Mouse (Mus musculus): ENCODE measurements at regions not wholly inside any gene's neighbourhood (a gene's known extent, or its start where the extent isn't known, plus 50 kb on each side); places are given as distances from the start of the nearest gene placed in this dataset.
"Not testable (repeated sequence)": the region's sequence is repeated elsewhere in the genome, so short reads cannot be mapped to it uniquely, and the experiment has no call there.

DNA sequence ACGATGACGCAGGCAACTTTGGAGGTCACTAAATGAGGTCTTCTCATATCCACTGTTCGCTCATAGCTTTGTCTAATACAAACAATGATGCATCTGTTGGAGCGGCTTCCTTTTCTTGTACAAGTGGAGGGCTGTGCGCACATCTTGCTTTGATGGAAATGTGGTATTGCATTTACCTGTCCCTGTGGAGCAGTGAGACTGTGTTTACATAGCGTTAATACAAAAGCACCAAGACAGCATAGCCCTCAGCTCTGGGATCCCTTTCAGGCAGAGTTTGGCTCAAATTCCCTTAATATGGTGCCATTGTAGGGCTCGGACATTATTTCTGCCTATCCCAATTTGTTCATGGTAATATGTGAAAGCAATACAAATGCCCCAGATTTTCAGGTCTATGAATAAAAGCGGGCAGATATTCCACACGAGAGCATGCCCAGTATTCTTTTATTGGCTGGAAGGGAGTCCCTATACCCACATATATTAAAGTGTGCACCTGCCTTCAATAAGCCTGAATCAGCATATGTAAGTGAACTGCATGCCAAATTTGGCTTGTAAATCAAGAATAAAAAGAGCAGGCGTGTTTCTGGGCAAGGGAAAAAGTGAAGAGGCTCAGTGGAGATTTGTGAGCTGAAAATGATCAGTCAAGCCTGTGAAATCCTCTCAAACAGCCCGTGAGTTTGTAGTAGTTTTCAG, 236.6 kb downstream of the Fgf9 start:
- H3K4me2 ChIP-seq (ENCODE audit: low read depth, low read length): no peak overlapping the region
- 81% methylated on average over 11 of the region's 11 CpGs for WGBS
- no peak overlapping the region for H3K4me3 ChIP-seq (ENCODE audit: low read length)
- H3K27ac ChIP-seq (ENCODE audit: low read length): no peak overlapping the region
- no peaks in the 10 kb centered on the region for H3K36me3 ChIP-seq (ENCODE audit: control insufficient read depth, insufficient read depth, low read length)
- H3K9me3 ChIP-seq (ENCODE audit: control insufficient read depth, low read length): no peaks in the 10 kb centered on the region
- no peak for ATAC-seq
- no peak overlapping the region for H3K9ac ChIP-seq (ENCODE audit: low read depth, low read length)
- no peaks in the 10 kb centered on the region for H3K4me1 ChIP-seq (ENCODE audit: control insufficient read depth, insufficient read depth, low read length)
- H3K27me3 ChIP-seq (replicated peaks; ENCODE audit: control insufficient read depth, insufficient read depth, low read length): no peaks in the 10 kb centered on the region

DNA sequence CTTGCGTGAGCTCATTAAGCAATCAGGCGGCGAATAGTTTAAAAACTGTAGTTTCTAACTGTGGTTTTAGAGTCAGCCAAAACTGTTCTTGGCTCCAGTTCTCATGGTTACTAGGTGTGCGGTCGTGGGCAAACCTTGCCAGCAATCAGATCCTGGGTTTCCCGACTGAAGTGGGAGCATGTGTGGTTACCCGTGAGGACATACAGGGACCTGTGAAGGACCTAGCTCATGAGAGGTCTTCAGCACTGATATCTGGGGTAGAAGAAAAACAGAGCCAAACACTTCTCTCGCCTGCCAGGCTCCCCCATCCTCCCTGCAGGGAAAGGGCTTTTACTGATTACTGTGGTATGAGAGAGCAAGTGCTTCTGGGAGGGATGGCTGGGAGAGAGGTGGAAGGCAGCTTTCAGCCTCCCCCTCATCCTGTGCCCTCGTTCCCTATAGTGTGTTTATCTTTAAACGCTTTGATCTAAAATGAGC, 230.1 kb downstream of the Fgf9 start:
- ATAC-seq: peak; percentile 48; the same call in 1 of the 2 replicates
- WGBS: 51% methylated on average over 10 of the region's 10 CpGs
- H3K27me3 ChIP-seq (replicated peaks; ENCODE audit: control insufficient read depth, insufficient read depth, low read length): no peaks in the 10 kb centered on the region
- H3K4me3 ChIP-seq (ENCODE audit: low read length): no peak overlapping the region
- H3K27ac ChIP-seq (ENCODE audit: low read length): no peak overlapping the region
- H3K36me3 ChIP-seq (ENCODE audit: control insufficient read depth, insufficient read depth, low read length): no peaks in the 10 kb centered on the region
- no peak overlapping the region for H3K9ac ChIP-seq (ENCODE audit: low read depth, low read length)
- H3K9me3 ChIP-seq (ENCODE audit: control insufficient read depth, low read length): no peaks in the 10 kb centered on the region
- H3K4me1 ChIP-seq (ENCODE audit: control insufficient read depth, insufficient read depth, low read length): no peaks in the 10 kb centered on the region
- no peak overlapping the region for H3K4me2 ChIP-seq (ENCODE audit: low read depth, low read length)

- ATAC-seq: peak; percentile 54
- H3K4me3 ChIP-seq (ENCODE audit: low read length): no peak overlapping the region
- H3K36me3 ChIP-seq (ENCODE audit: control insufficient read depth, insufficient read depth, low read length): no peaks in the 10 kb centered on the region
- H3K4me2 ChIP-seq (ENCODE audit: low read depth, low read length): no peak overlapping the region
- H3K9me3 ChIP-seq (ENCODE audit: control insufficient read depth, low read length): no peaks in the 10 kb centered on the region
- 50% methylated on average over 13 of the region's 13 CpGs for WGBS
- H3K9ac ChIP-seq (ENCODE audit: low read depth, low read length): no peak overlapping the region
- H3K4me1 ChIP-seq (ENCODE audit: control insufficient read depth, insufficient read depth, low read length): peaks cover 9% of the 10 kb centered on the region; the same call in 1 of the 2 replicates
- no peaks in the 10 kb centered on the region for H3K27me3 ChIP-seq (replicated peaks; ENCODE audit: control insufficient read depth, insufficient read depth, low read length)
- H3K27ac ChIP-seq (ENCODE audit: low read length): no peak overlapping the region
Observed at GRCm38 (mm10) chr14:58286007-58286525, 215.7 kb downstream of the Fgf9 start.

- ATAC-seq: peak; percentile 72
- Histone ChIP-seq H3K27me3 (replicated peaks; ENCODE audit: control insufficient read depth, insufficient read depth, low read length) (no peaks in the 10 kb centered on the region), H3K36me3 (ENCODE audit: control insufficient read depth, insufficient read depth, low read length) (no peaks in the 10 kb centered on the region), H3K4me2 (ENCODE audit: low read depth, low read length) (peak overlapping the region; percentile 33), H3K4me1 (ENCODE audit: control insufficient read depth, insufficient read depth, low read length) (peaks cover 9% of the 10 kb centered on the region; the same call in 1 of the 2 replicates), H3K9me3 (ENCODE audit: control insufficient read depth, low read length) (no peaks in the 10 kb centered on the region), H3K27ac (ENCODE audit: low read length) (peak overlapping the region; percentile 29; the same call in 1 of the 2 replicates), H3K4me3 (ENCODE audit: low read length) (0 out of 2 replicates have a peak overlapping the region, but pooled peaks have one; percentile 17), H3K9ac (ENCODE audit: low read depth, low read length) (peak overlapping the region; percentile 20; the same call in 1 of the 2 replicates)
- WGBS: 26% methylated on average over 15 of the region's 15 CpGs
Observed at GRCm38 (mm10) chr14:58282708-58283290, 212.5 kb downstream of the Fgf9 start.

DNA sequence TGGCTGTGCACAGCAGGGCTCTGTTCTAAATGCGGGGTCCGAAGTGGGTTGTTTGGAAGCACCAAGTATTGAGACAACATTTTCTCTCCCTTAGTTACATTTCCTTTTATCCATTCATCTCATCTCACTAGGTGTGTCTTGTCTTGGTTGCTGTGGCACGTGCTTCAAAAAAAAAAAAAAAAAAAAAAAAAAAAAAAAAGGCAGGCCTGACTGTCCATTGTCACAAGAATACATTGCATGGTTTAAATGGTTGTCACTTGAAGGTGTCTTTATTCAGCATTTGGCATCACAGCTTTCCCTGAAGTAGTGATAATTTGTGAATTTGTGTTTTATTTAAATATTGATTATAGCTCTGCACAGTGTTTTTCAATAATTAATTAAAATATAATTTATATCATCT, 211.9 kb downstream of the Fgf9 start:
- ATAC-seq: no peak
- WGBS: 74% methylated on average over 3 of the region's 3 CpGs
- no peaks in the 10 kb centered on the region for H3K9me3 ChIP-seq (ENCODE audit: control insufficient read depth, low read length)
- no peaks in the 10 kb centered on the region for H3K27me3 ChIP-seq (replicated peaks; ENCODE audit: control insufficient read depth, insufficient read depth, low read length)
- H3K9ac ChIP-seq (ENCODE audit: low read depth, low read length): no peak overlapping the region
- peaks cover 9% of the 10 kb centered on the region; the same call in 1 of the 2 replicates for H3K4me1 ChIP-seq (ENCODE audit: control insufficient read depth, insufficient read depth, low read length)
- H3K27ac ChIP-seq (ENCODE audit: low read length): no peak overlapping the region
- H3K4me3 ChIP-seq (ENCODE audit: low read length): no peak overlapping the region
- H3K36me3 ChIP-seq (ENCODE audit: control insufficient read depth, insufficient read depth, low read length): no peaks in the 10 kb centered on the region
- peak overlapping the region; percentile 33 for H3K4me2 ChIP-seq (ENCODE audit: low read depth, low read length)

DNA sequence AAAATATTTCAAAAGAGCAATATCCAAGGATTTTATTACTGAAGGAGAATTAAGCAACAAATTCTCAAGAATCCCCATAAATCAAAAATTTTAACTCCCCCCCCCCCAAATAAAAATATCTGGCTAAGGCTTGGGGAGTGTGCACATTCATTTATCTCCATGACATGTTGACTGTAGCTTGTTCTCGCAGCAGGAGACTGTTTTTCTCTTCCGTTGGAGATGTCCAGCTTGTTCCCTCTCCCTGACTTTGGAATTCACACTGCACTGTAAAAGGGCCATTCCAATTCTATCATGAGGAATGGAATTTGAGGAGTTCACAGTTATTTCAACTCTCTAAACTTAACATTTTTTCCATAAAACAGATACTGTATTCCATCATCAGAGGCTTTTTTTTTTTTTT, 204.1 kb downstream of the Fgf9 start:
- H3K4me3 ChIP-seq (ENCODE audit: low read length); H3K4me2 ChIP-seq (ENCODE audit: low read depth, low read length); H3K9ac ChIP-seq (ENCODE audit: low read depth, low read length); H3K36me3 ChIP-seq (ENCODE audit: control insufficient read depth, insufficient read depth, low read length); H3K9me3 ChIP-seq (ENCODE audit: control insufficient read depth, low read length); H3K27me3 ChIP-seq (replicated peaks; ENCODE audit: control insufficient read depth, insufficient read depth, low read length); ATAC-seq; H3K4me1 ChIP-seq (ENCODE audit: control insufficient read depth, insufficient read depth, low read length); H3K27ac ChIP-seq (ENCODE audit: low read length): not testable (repeated sequence)
- WGBS: 39% methylated on average over 2 of the region's 2 CpGs

DNA sequence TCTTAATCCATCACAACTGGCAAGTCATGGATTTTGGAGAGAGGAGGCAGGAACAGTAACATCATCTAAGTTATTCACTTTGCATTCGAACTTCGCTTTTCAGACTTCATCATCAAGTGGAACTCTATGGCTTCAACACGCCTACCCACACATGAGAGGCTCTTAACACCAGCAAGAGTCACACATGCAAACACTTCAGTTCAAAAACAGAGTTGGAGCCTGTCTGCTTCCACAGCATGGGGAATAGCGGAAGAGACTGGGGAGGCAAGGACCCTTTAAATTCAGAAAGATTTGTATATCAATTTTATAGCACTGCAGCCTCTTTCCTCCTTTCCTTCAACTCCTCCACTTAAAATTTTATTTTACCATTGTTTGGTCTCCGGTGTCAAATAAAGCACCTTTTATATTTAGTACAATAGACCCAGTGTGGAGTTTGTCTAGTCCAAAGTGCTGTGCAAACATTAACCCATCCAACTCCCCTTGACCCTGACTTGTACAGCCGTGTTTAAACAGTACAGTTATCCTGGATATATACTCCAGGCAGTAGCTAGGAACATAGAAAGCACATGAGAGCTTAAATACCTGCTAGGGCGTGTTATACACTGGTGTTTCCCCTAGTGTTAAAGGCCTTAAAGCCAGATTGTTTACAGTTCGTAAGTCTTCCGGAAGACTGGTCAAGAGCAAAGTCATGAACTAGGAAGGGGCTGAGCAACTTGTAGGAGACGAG, 203.5 kb downstream of the Fgf9 start:
- peak; percentile 71 for ATAC-seq
- Histone ChIP-seq H3K9ac (ENCODE audit: low read depth, low read length) (no peak overlapping the region), H3K4me3 (ENCODE audit: low read length) (no peak overlapping the region), H3K9me3 (ENCODE audit: control insufficient read depth, low read length) (no peaks in the 10 kb centered on the region), H3K36me3 (ENCODE audit: control insufficient read depth, insufficient read depth, low read length) (no peaks in the 10 kb centered on the region), H3K27ac (ENCODE audit: low read length) (no peak overlapping the region), H3K4me2 (ENCODE audit: low read depth, low read length) (no peak overlapping the region), H3K4me1 (ENCODE audit: control insufficient read depth, insufficient read depth, low read length) (peaks cover 4% of the 10 kb centered on the region), H3K27me3 (replicated peaks; ENCODE audit: control insufficient read depth, insufficient read depth, low read length) (no peaks in the 10 kb centered on the region)
- WGBS: 45% methylated on average over 10 of the region's 10 CpGs

- peak; percentile 91 for ATAC-seq
- H3K27me3 ChIP-seq (replicated peaks; ENCODE audit: control insufficient read depth, insufficient read depth, low read length): no peaks in the 10 kb centered on the region
Observed at GRCm38 (mm10) chr14:58265373-58265772, 195.0 kb downstream of the Fgf9 start.

GRCm38 (mm10) chr14:58264401-58264800, 194.1 kb downstream of the Fgf9 start:
- ATAC-seq: no peak
- 76% methylated on average over 7 of the region's 7 CpGs for WGBS
- Histone ChIP-seq H3K27me3 (replicated peaks; ENCODE audit: control insufficient read depth, insufficient read depth, low read length) (no peaks in the 10 kb centered on the region), H3K4me1 (ENCODE audit: control insufficient read depth, insufficient read depth, low read length) (peaks cover 6% of the 10 kb centered on the region; the same call in 1 of the 2 replicates), H3K9ac (ENCODE audit: low read depth, low read length) (no peak overlapping the region), H3K4me3 (ENCODE audit: low read length) (no peak overlapping the region), H3K9me3 (ENCODE audit: control insufficient read depth, low read length) (no peaks in the 10 kb centered on the region), H3K27ac (ENCODE audit: low read length) (no peak overlapping the region), H3K4me2 (ENCODE audit: low read depth, low read length) (no peak overlapping the region), H3K36me3 (ENCODE audit: control insufficient read depth, insufficient read depth, low read length) (no peaks in the 10 kb centered on the region)

More at GRCm38 (mm10) chr14:58265373-58265772, 195.0 kb downstream of the Fgf9 start:
- no peaks in the 10 kb centered on the region for H3K36me3 ChIP-seq (ENCODE audit: control insufficient read depth, insufficient read depth, low read length)
- no peak overlapping the region for H3K4me3 ChIP-seq (ENCODE audit: low read length)
- H3K4me2 ChIP-seq (ENCODE audit: low read depth, low read length): peak overlapping the region; percentile 33; the same call in 1 of the 2 replicates
- peaks cover 6% of the 10 kb centered on the region; the same call in 1 of the 2 replicates for H3K4me1 ChIP-seq (ENCODE audit: control insufficient read depth, insufficient read depth, low read length)
- 21% methylated on average over 7 of the region's 7 CpGs for WGBS
- H3K9me3 ChIP-seq (ENCODE audit: control insufficient read depth, low read length): no peaks in the 10 kb centered on the region
- H3K9ac ChIP-seq (ENCODE audit: low read depth, low read length): no peak overlapping the region
- H3K27ac ChIP-seq (ENCODE audit: low read length): no peak overlapping the region
